Mouse (Mus musculus): Measurements from ENCODE around the gene Treml2. TPM values are rescaled to one million over a fixed set of nuclear protein-coding genes. Genes with fewer than 3 reads are reported as not detected.

The Treml2 gene
- 32.8 TPM for polyA plus RNA-seq (2017; shearing (Covaris generic))

GRCm38 (mm10) chr17:48299203-48299602, at the start of gene Treml2:
Treml2 (plus strand) TSS chr17:48299498.

DNA sequence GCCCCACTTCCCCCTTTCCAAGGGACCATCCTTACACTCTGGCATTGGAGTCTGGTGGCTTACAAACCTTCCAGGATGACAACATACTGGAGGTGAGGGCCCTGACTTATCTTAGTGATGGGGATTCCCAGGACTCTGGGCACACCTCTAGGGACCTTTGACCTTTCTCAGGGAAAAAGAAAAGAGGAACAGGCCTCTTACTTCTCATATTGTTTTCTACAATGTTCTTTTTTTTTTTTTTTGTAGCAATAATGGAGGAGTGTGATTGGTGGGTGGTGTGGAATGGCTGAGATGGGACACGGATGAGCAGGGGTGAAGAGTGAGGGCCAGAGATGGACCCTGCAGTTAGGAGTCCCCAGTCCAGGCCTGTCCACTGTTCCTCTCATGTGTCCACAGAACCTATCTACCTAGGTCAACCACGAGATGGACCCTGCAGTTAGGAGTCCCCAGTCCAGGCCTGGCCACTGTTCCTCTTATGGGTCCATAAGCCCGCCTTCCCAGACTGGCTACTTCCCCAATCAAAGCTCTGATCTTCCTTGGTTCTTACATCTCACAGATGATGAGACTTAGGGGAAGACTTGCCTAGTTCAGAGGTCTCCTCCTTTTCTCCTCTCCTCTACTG, 35.4 kb upstream of the Treml2 start, which contains the start of gene Treml4:
Treml4 (plus strand) TSS at position 555 of the 622 bp plus-strand sequence.

GRCm38 (mm10) chr17:48315905-48316579, 16.7 kb downstream of the Treml2 start, which contains the start of gene B430306N03Rik:
B430306N03Rik (plus strand) TSS chr17:48316141.

DNA sequence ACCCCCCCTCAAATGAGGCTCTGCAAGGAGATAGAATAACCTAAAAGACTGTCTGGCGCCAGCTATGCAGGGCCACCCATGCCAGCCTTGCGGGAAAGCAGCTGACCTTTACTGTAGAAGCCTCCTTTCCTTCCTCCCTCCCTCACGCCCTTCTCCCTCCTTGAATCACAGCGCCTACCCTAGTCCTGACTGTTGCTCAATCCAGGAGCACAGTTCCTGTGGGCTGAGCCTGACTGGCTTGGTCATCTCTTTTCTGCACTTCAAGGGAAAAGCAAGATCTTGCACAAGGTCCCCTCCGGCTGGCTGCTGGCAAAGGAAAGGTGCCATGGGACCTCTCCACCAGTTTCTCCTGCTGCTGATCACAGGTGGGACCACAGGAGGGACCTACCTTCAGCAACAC, 46.9 kb downstream of the Treml2 start, which contains the start of gene Trem2:
Trem2 (plus strand) TSS at position 171 of the 400 bp plus-strand sequence.

GRCm38 (mm10) chr17:48359616-48360015, 60.3 kb downstream of the Treml2 start, which contains the start of gene Treml1:
Treml1 (plus strand) TSS chr17:48359916.

Other genes starting within 250 kb of the Treml2 start
- gene 1700067P10Rik, start 210.2 kb upstream of the Treml2 start, polyA plus RNA-seq (2017; shearing (Covaris generic)): not detected
- gene 9830107B12Rik, start 153.2 kb upstream of the Treml2 start, polyA plus RNA-seq (2017; shearing (Covaris generic)): 0.07 TPM
- not detected for gene A530064D06Rik, start 132.2 kb upstream of the Treml2 start, polyA plus RNA-seq (2017; shearing (Covaris generic))
- gene Trem1, start 66.7 kb upstream of the Treml2 start, polyA plus RNA-seq (2017; shearing (Covaris generic)): not detected
- not detected for gene Trem3, start 51.7 kb upstream of the Treml2 start, polyA plus RNA-seq (2017; shearing (Covaris generic))
- gene Treml4, start 35.2 kb upstream of the Treml2 start, polyA plus RNA-seq (2017; shearing (Covaris generic)): 1.2 TPM
- 4.9 TPM for gene B430306N03Rik, start 16.6 kb downstream of the Treml2 start, polyA plus RNA-seq (2017; shearing (Covaris generic))
- gene Trem2, start 46.9 kb downstream of the Treml2 start, polyA plus RNA-seq (2017; shearing (Covaris generic)): not detected
- gene Treml1, start 60.4 kb downstream of the Treml2 start, polyA plus RNA-seq (2017; shearing (Covaris generic)): not detected
- gene Nfya, start 110.4 kb downstream of the Treml2 start, polyA plus RNA-seq (2017; shearing (Covaris generic)): 4.6 TPM
- gene Oard1, start 110.5 kb downstream of the Treml2 start, polyA plus RNA-seq (2017; shearing (Covaris generic)): 85.2 TPM
- gene Apobec2, start 133.4 kb downstream of the Treml2 start, polyA plus RNA-seq (2017; shearing (Covaris generic)): 7.3 TPM
- 0.06 TPM for gene Tspo2, start 152.0 kb downstream of the Treml2 start, polyA plus RNA-seq (2017; shearing (Covaris generic))
- gene Unc5cl, start 155.4 kb downstream of the Treml2 start, polyA plus RNA-seq (2017; shearing (Covaris generic)): 38.9 TPM